Comparison of ENCODE assay signal across 34 mouse cellular contexts in genomic region chr14:8007923-8008322, GRCm38 (mm10). TPM values are rescaled to one million over a fixed set of nuclear protein-coding genes. Genes with fewer than 3 reads are reported as not detected.
A peak's percentile ranks its signal among the peaks of the same experiment; 100 is the strongest.
DNase-seq lines count a peak whose midpoint lies in the region; ATAC-seq and TF ChIP-seq lines count a peak whose summit lies in the region.
"Had no signal": no experiment of that assay in that cellular context is flagged by ENCODE, and none has a peak within 500 bp of the region (broad histone marks: within the 10 kb centered on the region; RNA-seq: fewer than 3 reads in every experiment).

No protein-coding gene starts in this region.

- H3K9me3 ChIP-seq in limb, embryonic 10.5 days (replicated peaks), result no peaks in the 10 kb centered on the region
- H3K9me3 ChIP-seq in limb, embryonic 14.5 days (ENCODE audit: control insufficient read depth, low read length), result no peaks in the 10 kb centered on the region
- H3K9me3 ChIP-seq in midbrain, embryonic 15.5 days, result no peaks in the 10 kb centered on the region
- H3K9me3 ChIP-seq: G1E; hindbrain, embryonic 12.5 days; liver, embryonic 15.5 days; neural tube, embryonic 15.5 days had no signal

- H3K4me2 ChIP-seq in limb, embryonic 14.5 days (replicated peaks; ENCODE audit: low read depth, low read length, severe bottlenecking), result no peak overlapping the region
- no peak overlapping the region for H3K4me2 ChIP-seq in midbrain, embryonic 15.5 days
- H3K4me2 ChIP-seq: heart, embryonic 11.5 days; hindbrain, embryonic 12.5 days; liver, embryonic 15.5 days; lung, embryonic 14.5 days; neural tube, embryonic 15.5 days had no signal

- H3K27ac ChIP-seq in limb, embryonic 10.5 days, result peak overlapping the region; percentile 53; the same call in 1 of the 2 replicates
- H3K27ac ChIP-seq in limb, embryonic 14.5 days (replicated peaks; ENCODE audit: low read depth, low read length), result peak overlapping the region; percentile 27; the same call in 1 of the 2 replicates
- no peak overlapping the region for H3K27ac ChIP-seq in midbrain, embryonic 15.5 days
- H3K27ac ChIP-seq: hindbrain, embryonic 12.5 days; left cerebral cortex, adult 2 months; liver, embryonic 15.5 days; neural tube, embryonic 15.5 days had no signal

- H3K4me1 ChIP-seq in limb, embryonic 10.5 days, result peaks cover 32% of the 10 kb centered on the region
- peaks cover 27% of the 10 kb centered on the region for H3K4me1 ChIP-seq in limb, embryonic 14.5 days (ENCODE audit: control insufficient read depth, insufficient read depth, low read length)
- peaks cover 14% of the 10 kb centered on the region for H3K4me1 ChIP-seq in midbrain, embryonic 15.5 days

- no peak overlapping the region for H3K4me3 ChIP-seq in limb, embryonic 10.5 days
- no peak overlapping the region for H3K4me3 ChIP-seq in limb, embryonic 14.5 days (replicated peaks; ENCODE audit: low read length)
- no peak overlapping the region for H3K4me3 ChIP-seq in midbrain, embryonic 15.5 days
- H3K4me3 ChIP-seq: gastrocnemius, adult 2 months; hindbrain, embryonic 12.5 days; layer of hippocampus, adult 2 months; left cerebral cortex, adult 2 months; liver, embryonic 15.5 days; neural tube, embryonic 15.5 days had no signal

- 85% methylated on average over 10 of the region's 10 CpGs for WGBS in limb, embryonic 10.5 days
- WGBS in limb, embryonic 14.5 days, result 55% methylated on average over 10 of the region's 10 CpGs
- WGBS in midbrain, embryonic 15.5 days, result 88% methylated on average over 10 of the region's 10 CpGs

- TF ChIP-seq POLR2A in limb, embryonic 14.5 days (IDR thresholded peaks at IDR 0.05; ENCODE audit: borderline replicate concordance, extremely low read depth, insufficient read depth, insufficient read length), result no peak

- no peak overlapping the region for H3K9ac ChIP-seq in limb, embryonic 14.5 days (ENCODE audit: low read depth, low read length, severe bottlenecking)
- H3K9ac ChIP-seq in midbrain, embryonic 15.5 days, result no peak overlapping the region
- H3K9ac ChIP-seq: hindbrain, embryonic 12.5 days; liver, embryonic 15.5 days; lung, embryonic 14.5 days; neural tube, embryonic 15.5 days had no signal

- no peak for ATAC-seq in cerebellum, adult (ENCODE audit: insufficient number of reproducible peaks, low FRiP score, low TSS enrichment)
- ATAC-seq in limb, embryonic 14.5 days (ENCODE audit: low FRiP score, low read depth), result no peak
- no peak for ATAC-seq in midbrain, embryonic 15.5 days (replicated peaks)
- ATAC-seq: forebrain, embryonic 14.5 days; intestine, embryonic 16.5 days had no signal

- peaks cover 7% of the 10 kb centered on the region for H3K27me3 ChIP-seq in limb, embryonic 10.5 days (ENCODE audit: low read depth, poor library complexity, severe bottlenecking)
- H3K27me3 ChIP-seq in limb, embryonic 14.5 days (ENCODE audit: control insufficient read depth, insufficient read depth, low read length), result peaks cover 12% of the 10 kb centered on the region; the same call in 1 of the 2 replicates
- no peaks in the 10 kb centered on the region for H3K27me3 ChIP-seq in midbrain, embryonic 15.5 days (replicated peaks)
- H3K27me3 ChIP-seq: hindbrain, embryonic 12.5 days; neural tube, embryonic 15.5 days had no signal

- DNase-seq in cerebellum, postnatal 14 days, result peak; percentile 50 to 58
- peak; percentile 29 for DNase-seq in right cerebral cortex, postnatal 4 days
- no peak for DNase-seq in right cerebral cortex, postnatal 25 days
- DNase-seq in limb, embryonic 10.5 days (ENCODE audit: low spot score), result no peak
- DNase-seq in limb, embryonic 14.5 days (ENCODE audit: low spot score), result no peak
- no peak for DNase-seq in kidney, adult 11 months
- DNase-seq: adrenal gland, adult 8-10 months; gastrocnemius, adult 2 months; gastrocnemius, postnatal 36 days; heart, adult 18-20 months; heart, postnatal 36 days; kidney, adult 9 months; lung, embryonic 14.5 days; lung, postnatal 14 days; midbrain, embryonic 14.5 days; thymus, postnatal 14 days had no signal

- H3K36me3 ChIP-seq in limb, embryonic 10.5 days, result no peaks in the 10 kb centered on the region
- no peaks in the 10 kb centered on the region for H3K36me3 ChIP-seq in limb, embryonic 14.5 days (ENCODE audit: control insufficient read depth, insufficient read depth, low read length)
- H3K36me3 ChIP-seq in midbrain, embryonic 15.5 days (replicated peaks), result no peaks in the 10 kb centered on the region
- H3K36me3 ChIP-seq: G1E; hindbrain, embryonic 12.5 days; liver, embryonic 15.5 days; neural tube, embryonic 15.5 days had no signal

RNA-seq across cellular contexts. Expression of gene Abhd6, which starts 5.2 kb away (rescaled TPM):
- polyA plus RNA-seq in limb, embryonic 10.5 days (2016; fragmentation: Nextera tagmentation; extraction: Ambion mirVana), result 13.8 and 20.9 TPM in 2 replicates
- 11.2 and 11.6 TPM in 2 replicates for polyA plus RNA-seq in limb, embryonic 14.5 days (2012; rRNA removed)
- 19.6 and 21.8 TPM in 2 replicates for polyA plus RNA-seq in limb, embryonic 14.5 days (2014; fragmentation: Nextera tagmentation; extraction: Ambion mirVana)
- polyA plus RNA-seq in midbrain, embryonic 15.5 days (2015; fragmentation: Nextera tagmentation; extraction: Ambion mirVana), result 39.1 and 40.0 TPM in 2 replicates
- polyA plus RNA-seq: G1E had no signal

RNA-seq across cellular contexts. Expression of gene Dnase1l3, which starts 13.6 kb away (rescaled TPM):
- polyA plus RNA-seq in limb, embryonic 10.5 days (2016; fragmentation: Nextera tagmentation; extraction: Ambion mirVana), result not detected in 2 replicates
- 0.11 and 0.13 TPM in 2 replicates for polyA plus RNA-seq in limb, embryonic 14.5 days (2012; rRNA removed)
- 0.36 and 0.92 TPM in 2 replicates for polyA plus RNA-seq in limb, embryonic 14.5 days (2014; fragmentation: Nextera tagmentation; extraction: Ambion mirVana)
- polyA plus RNA-seq in midbrain, embryonic 15.5 days (2015; fragmentation: Nextera tagmentation; extraction: Ambion mirVana), result 0.04 and 0.06 TPM in 2 replicates
- polyA plus RNA-seq: C2C12; G1E; hindbrain, embryonic 12.5 days had no signal

RNA-seq across cellular contexts. Expression of gene Gm45521, which starts 50.8 kb away (rescaled TPM):
- polyA plus RNA-seq in limb, embryonic 10.5 days (2016; fragmentation: Nextera tagmentation; extraction: Ambion mirVana), result not detected in 2 replicates
- polyA plus RNA-seq in limb, embryonic 14.5 days (2012; rRNA removed), result not detected in 2 replicates
- polyA plus RNA-seq in limb, embryonic 14.5 days (2014; fragmentation: Nextera tagmentation; extraction: Ambion mirVana), result not detected in 2 replicates
- polyA plus RNA-seq in midbrain, embryonic 15.5 days (2015; fragmentation: Nextera tagmentation; extraction: Ambion mirVana), result 0.71 TPM in 1 of 2 replicates, not detected in the other
- polyA plus RNA-seq: C2C12; cerebellum, adult 2 months; embryonic facial prominence, embryonic 11.5 days; frontal cortex, adult 2 months; G1E; heart, embryonic 16.5 days; intestine, embryonic 16.5 days; liver, adult 2 months; liver, embryonic 15.5 days; lung, embryonic 14.5 days; midbrain, embryonic 14.5 days; neural tube, embryonic 15.5 days; urinary bladder, adult 2 months had no signal

Comparison
In these comparisons a context has a peak if more than half of its experiments do, and no peak if none do; other contexts are left out.
1. DNase-seq: peak in cerebellum, postnatal 14 days (2 of 2) and right cerebral cortex, postnatal 4 days (single experiment); none in right cerebral cortex, postnatal 25 days (single experiment), limb, embryonic 10.5 days (single experiment), limb, embryonic 14.5 days (single experiment) and kidney, adult 11 months (single experiment).